Mouse (Mus musculus): ENCODE results near the gene Cacfd1. TPM values are rescaled to one million over a fixed set of nuclear protein-coding genes. Genes with fewer than 3 reads are reported as not detected.

The Cacfd1 gene
- polyA plus RNA-seq, 1 experiment from 2014 or later, result 41.6 TPM

Other genes with a start within 250 kb of the Cacfd1 start
- gene Abo, start 144.9 kb upstream of the Cacfd1 start, polyA plus RNA-seq (2016; fragmentation: Nextera tagmentation; extraction: Ambion mirVana), result not detected in 2 replicates
- gene Surf6, start 107.0 kb upstream of the Cacfd1 start, polyA plus RNA-seq (2016; fragmentation: Nextera tagmentation; extraction: Ambion mirVana), result 16.0 and 18.6 TPM in 2 replicates
- gene Med22, start 99.2 kb upstream of the Cacfd1 start, polyA plus RNA-seq (2016; fragmentation: Nextera tagmentation; extraction: Ambion mirVana), result 38.4 and 38.9 TPM in 2 replicates
- 333 and 341 TPM in 2 replicates for gene Rpl7a, start 99.2 kb upstream of the Cacfd1 start, polyA plus RNA-seq (2016; fragmentation: Nextera tagmentation; extraction: Ambion mirVana)
- 30.5 and 31.4 TPM in 2 replicates for gene Surf2, start 93.6 kb upstream of the Cacfd1 start, polyA plus RNA-seq (2016; fragmentation: Nextera tagmentation; extraction: Ambion mirVana)
- 39.2 and 40.5 TPM in 2 replicates for gene Surf1, start 93.4 kb upstream of the Cacfd1 start, polyA plus RNA-seq (2016; fragmentation: Nextera tagmentation; extraction: Ambion mirVana)
- gene Surf4, start 76.0 kb upstream of the Cacfd1 start, polyA plus RNA-seq (2016; fragmentation: Nextera tagmentation; extraction: Ambion mirVana), result 202 and 205 TPM in 2 replicates
- gene Stkld1, start 75.9 kb upstream of the Cacfd1 start, polyA plus RNA-seq (2016; fragmentation: Nextera tagmentation; extraction: Ambion mirVana), result 0.19 and 0.20 TPM in 2 replicates
- 27.7 and 29.6 TPM in 2 replicates for gene Rexo4, start 45.5 kb upstream of the Cacfd1 start, polyA plus RNA-seq (2016; fragmentation: Nextera tagmentation; extraction: Ambion mirVana)
- gene Adamts13, start 36.5 kb upstream of the Cacfd1 start, polyA plus RNA-seq (2016; fragmentation: Nextera tagmentation; extraction: Ambion mirVana), result not detected in 2 replicates
- 0.10 and 0.47 TPM in 2 replicates for gene Slc2a6, start 18.1 kb downstream of the Cacfd1 start, polyA plus RNA-seq (2016; fragmentation: Nextera tagmentation; extraction: Ambion mirVana)
- gene Mymk, start 62.3 kb downstream of the Cacfd1 start, polyA plus RNA-seq (2016; fragmentation: Nextera tagmentation; extraction: Ambion mirVana), result 0.17 and 0.18 TPM in 2 replicates
- 10.9 and 12.2 TPM in 2 replicates for gene Adamtsl2, start 69.5 kb downstream of the Cacfd1 start, polyA plus RNA-seq (2016; fragmentation: Nextera tagmentation; extraction: Ambion mirVana)
- 0.50 and 0.56 TPM in 2 replicates for gene Fam163b, start 132.6 kb downstream of the Cacfd1 start, polyA plus RNA-seq (2016; fragmentation: Nextera tagmentation; extraction: Ambion mirVana)
- 0.15 and 0.28 TPM in 2 replicates for gene Dbh, start 155.3 kb downstream of the Cacfd1 start, polyA plus RNA-seq (2016; fragmentation: Nextera tagmentation; extraction: Ambion mirVana)
- gene Sardh, start 238.4 kb downstream of the Cacfd1 start, polyA plus RNA-seq (2016; fragmentation: Nextera tagmentation; extraction: Ambion mirVana), result 19.0 and 22.5 TPM in 2 replicates